Mouse (Mus musculus) midbrain, embryonic 11.5 days (tissue): ENCODE results near the gene Mrpl45. TPM values are rescaled to one million over a fixed set of nuclear protein-coding genes. Genes with fewer than 3 reads are reported as not detected.
"Not testable (repeated sequence)": the region's sequence is repeated elsewhere in the genome, so short reads cannot be mapped to it uniquely, and the experiment has no call there.

Experiments used
- ATAC-seq: fragments of 200-750 bp; cut with Nextera tagmentation; 2 replicates; pipeline ENCODE4 v1.8.0; 2017; ENCODE audit warnings: moderate TSS enrichment, moderate library complexity; ENCODE audit not compliant: low FRiP score
- DNase-seq: peaks from one replicate; pipeline ENCODE4 v3.0.0; 2015; ENCODE audit warnings: low spot score; ENCODE audit errors: missing footprints
- H3K27ac ChIP-seq: fragments of 300-500 bp; sonication (generic); 2 replicates; pipeline ENCODE4 v1.5.1; 2014; ENCODE audit warnings: low read depth, low read length
- H3K27me3 ChIP-seq: fragments of 300-500 bp; sonication (generic); 2 replicates; pipeline ENCODE4 v1.6.1; 2014; ENCODE audit warnings: mild to moderate bottlenecking, low read length, moderate library complexity, mixed read lengths; ENCODE audit not compliant: control insufficient read depth, insufficient read depth
- H3K36me3 ChIP-seq: fragments of 300-500 bp; sonication (generic); 2 replicates; pipeline ENCODE4 v1.6.1; 2014; ENCODE audit warnings: mild to moderate bottlenecking, low read length, moderate library complexity, mixed read lengths; ENCODE audit not compliant: control insufficient read depth, insufficient read depth
- H3K4me1 ChIP-seq: fragments of 300-500 bp; sonication (generic); 2 replicates; pipeline ENCODE4 v1.6.1; 2014; ENCODE audit warnings: low read length; ENCODE audit not compliant: control insufficient read depth, insufficient read depth
- H3K4me2 ChIP-seq: fragments of 300-500 bp; sonication (generic); 2 replicates; pipeline ENCODE4 v1.6.1; 2014; ENCODE audit warnings: mild to moderate bottlenecking, moderate library complexity
- H3K4me3 ChIP-seq: fragments of 300-500 bp; sonication (generic); 2 replicates; pipeline ENCODE4 v1.5.1; 2014; ENCODE audit warnings: low read depth, low read length
- H3K9ac ChIP-seq: fragments of 300-500 bp; sonication (generic); 2 replicates; pipeline ENCODE4 v1.6.1; 2014; ENCODE audit warnings: low read length
- H3K9me3 ChIP-seq: fragments of 300-500 bp; sonication (generic); 2 replicates; pipeline ENCODE4 v1.6.1; 2016; ENCODE audit warnings: low read length; ENCODE audit not compliant: control insufficient read depth
- WGBS: fragments of 180-500 bp; shearing (Covaris S2); extraction: QIAGEN DNeasy Blood & Tissue Kit; methylation state at CpG from one replicate; pipeline ENCODE4 v1.1.7; 2014; 5-methylcytosine and 5-hydroxymethylcytosine counted together
- polyA plus RNA-seq: library from polyadenylated mRNA; unstranded; fragments of >200 nt; fragmentation: Nextera tagmentation; extraction: Ambion mirVana; gene quantifications from 2 replicates; pipeline ENCODE4 v1.2.1, GENCODE M21; 2014

Mrpl45 gene
- polyA plus RNA-seq, 1 experiment from 2014 or later = 58.9 TPM

DNA sequence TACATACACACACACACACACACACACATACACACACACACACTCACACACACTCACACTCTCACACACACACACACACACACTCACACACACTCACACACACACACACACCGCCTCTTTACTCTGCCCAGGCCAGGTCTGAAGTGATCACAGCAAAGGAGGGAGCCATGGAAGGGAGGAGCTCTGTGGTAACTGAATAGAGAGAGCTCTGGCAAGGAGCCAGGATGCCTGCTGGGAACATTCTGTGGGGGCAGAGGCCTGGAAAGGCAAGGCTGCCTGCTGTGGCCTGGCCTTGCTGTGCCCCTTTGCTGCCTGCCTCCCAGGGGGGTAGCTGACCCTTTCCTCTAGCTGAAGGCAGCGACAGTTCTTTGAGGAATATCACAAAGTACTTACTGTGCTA, 34.5 kb downstream of the Mrpl45 start:
- Histone ChIP-seq H3K36me3 (no peaks in the 10 kb centered on the region), H3K4me1 (peaks cover 5% of the 10 kb centered on the region), H3K9ac (no peak overlapping the region), H3K27me3 (no peaks in the 10 kb centered on the region), H3K4me2 (no peak overlapping the region), H3K4me3 (no peak overlapping the region), H3K27ac (no peak overlapping the region), H3K9me3 (no peaks in the 10 kb centered on the region)
- ATAC-seq (0 out of 2 replicates have a peak, but pooled peaks have one; percentile 54), DNase-seq (peak; percentile 87)
- 30% methylated on average over 2 of the region's 2 CpGs for WGBS

DNA sequence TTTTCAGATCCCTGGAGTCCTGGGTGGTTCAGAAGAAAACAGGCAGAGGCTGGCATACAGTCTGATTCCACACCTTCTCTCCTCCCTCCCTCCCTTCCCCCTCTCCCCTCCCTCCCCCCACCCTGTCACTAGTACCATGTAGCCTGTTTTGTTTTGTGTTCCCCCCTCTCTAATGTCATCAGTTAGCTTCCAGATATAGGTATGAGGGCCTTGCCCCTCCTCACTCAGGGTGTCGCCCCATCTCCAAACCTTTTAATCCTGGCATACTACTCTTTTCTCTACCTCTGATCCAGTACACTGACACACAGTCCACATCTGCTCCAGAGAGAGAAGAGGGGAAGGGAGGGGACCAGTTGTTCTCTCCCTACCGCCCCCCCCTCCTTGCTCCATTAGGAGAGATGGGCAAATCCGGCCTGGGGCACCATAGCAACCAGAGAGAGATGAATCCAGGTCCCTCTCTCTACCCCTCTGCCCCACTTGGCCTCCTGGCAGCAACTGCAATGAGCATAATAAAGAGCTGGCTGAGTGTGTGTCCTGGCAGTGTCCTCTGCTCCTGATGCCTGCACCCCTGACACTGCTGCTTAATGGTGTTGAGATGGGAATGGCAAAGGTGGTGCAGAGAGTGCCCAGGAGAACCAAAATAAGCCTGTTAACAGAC, 36.6 kb downstream of the Mrpl45 start, which contains the start of gene Gpr179:
Gene Gpr179, minus strand, starts transcription at position 51 of the 658 bp plus-strand sequence.
- Histone ChIP-seq H3K27ac (no peak within 1 kb of the TSS), H3K4me3 (no peak within 1 kb of the TSS), H3K36me3 (no peaks in the 10 kb centered on the region), H3K4me1 (peaks cover 5% of the 10 kb centered on the region), H3K4me2 (no peak within 1 kb of the TSS), H3K9me3 (no peaks in the 10 kb centered on the region), H3K9ac (no peak within 1 kb of the TSS), H3K27me3 (no peaks in the 10 kb centered on the region)
- 65% methylated on average over 3 of the region's 3 CpGs for WGBS
- DNase-seq = no peak
- ATAC-seq = no peak

DNA sequence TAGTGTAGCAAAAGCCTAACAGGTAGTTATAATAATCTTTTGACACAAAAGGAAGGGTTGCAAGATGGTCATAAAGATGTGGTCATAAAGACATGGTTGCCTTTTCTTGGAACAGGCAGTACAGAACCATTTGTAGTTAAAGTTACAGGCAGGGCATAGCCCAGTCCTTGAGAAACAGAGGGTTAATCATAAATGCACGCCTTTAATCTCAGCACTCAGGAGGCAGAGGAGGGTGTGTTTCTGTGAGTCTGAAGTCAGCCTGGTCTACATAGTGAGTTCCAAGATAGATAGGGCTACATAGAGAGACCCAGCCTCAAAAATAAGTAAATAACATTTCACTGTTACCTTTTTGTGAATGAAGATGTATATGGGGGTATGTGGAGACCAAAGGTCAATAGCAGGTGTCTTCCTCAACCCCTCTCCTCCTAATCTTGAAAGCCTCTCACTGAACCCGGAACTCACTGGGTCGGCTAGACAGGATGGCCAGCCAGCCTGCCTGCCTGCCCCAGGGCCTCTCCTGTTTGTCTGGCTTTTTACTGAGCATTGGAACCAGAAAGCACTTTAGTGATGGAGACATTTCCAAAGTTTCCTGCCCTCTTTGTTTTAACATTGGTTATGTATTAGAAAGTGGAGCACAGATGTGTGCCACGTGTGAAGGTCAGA, 37.5 kb downstream of the Mrpl45 start:
- no peak overlapping the region for H3K4me2 ChIP-seq
- DNase-seq (no peak), ATAC-seq (no peak)
- H3K36me3 ChIP-seq = no peaks in the 10 kb centered on the region
- H3K4me1 ChIP-seq = peaks cover 5% of the 10 kb centered on the region
- no peak overlapping the region for H3K4me3 ChIP-seq
- no peak overlapping the region for H3K27ac ChIP-seq
- 80% methylated on average over 4 of the region's 4 CpGs for WGBS
- no peaks in the 10 kb centered on the region for H3K27me3 ChIP-seq
- H3K9ac ChIP-seq = no peak overlapping the region
- no peaks in the 10 kb centered on the region for H3K9me3 ChIP-seq

DNA sequence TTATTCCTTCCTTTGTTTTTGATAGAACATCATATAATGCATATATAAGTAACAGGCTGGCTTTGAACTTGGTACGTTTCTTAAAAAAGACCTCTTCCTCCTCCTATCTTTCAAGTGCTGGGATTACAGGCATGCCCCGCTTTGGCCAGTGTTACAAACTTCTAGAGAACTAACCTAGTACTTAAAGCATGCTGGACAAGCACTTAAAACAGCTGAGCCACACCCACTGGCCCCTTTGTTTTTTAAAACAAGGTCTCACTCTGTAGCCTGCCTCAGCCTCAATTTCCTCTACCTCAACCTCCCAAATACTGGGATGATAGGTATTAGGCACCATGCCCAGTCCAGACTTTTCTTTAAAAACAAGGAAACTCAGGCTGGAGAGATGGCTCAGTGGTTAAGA, 39.1 kb downstream of the Mrpl45 start:
- Histone ChIP-seq H3K27me3 (no peaks in the 10 kb centered on the region), H3K27ac (no peak overlapping the region), H3K36me3 (no peaks in the 10 kb centered on the region), H3K9ac (no peak overlapping the region), H3K4me3 (no peak overlapping the region), H3K9me3 (no peaks in the 10 kb centered on the region), H3K4me2 (no peak overlapping the region), H3K4me1 (peaks cover 5% of the 10 kb centered on the region)
- DNase-seq (peak; percentile 45), ATAC-seq (no peak)
- whole genome bisulfite sequencing = 81% methylated on average over 2 of the region's 2 CpGs

DNA sequence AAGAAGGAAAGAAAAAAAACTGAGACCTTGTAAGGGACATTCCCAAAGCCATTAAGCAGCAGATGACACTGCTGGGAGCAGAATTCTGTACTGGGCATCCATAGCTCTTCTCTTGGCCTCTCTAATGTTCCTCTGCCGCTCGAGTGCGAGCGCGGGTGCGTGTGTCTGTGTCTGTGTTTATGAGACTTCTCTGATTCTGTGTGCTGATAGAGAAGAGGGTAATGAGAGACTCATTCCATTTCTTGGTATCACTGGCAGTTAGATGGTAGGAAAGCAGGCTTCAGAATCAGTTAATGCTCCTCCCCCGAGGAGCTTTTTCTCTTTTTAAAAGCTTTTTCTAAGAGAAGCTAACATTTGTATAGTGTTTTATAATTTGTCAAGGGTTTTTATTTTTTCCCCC, 39.7 kb downstream of the Mrpl45 start:
- Histone ChIP-seq H3K4me2 (no peak overlapping the region), H3K36me3 (no peaks in the 10 kb centered on the region), H3K4me3 (no peak overlapping the region), H3K4me1 (peaks cover 2% of the 10 kb centered on the region), H3K9ac (no peak overlapping the region), H3K9me3 (no peaks in the 10 kb centered on the region), H3K27ac (no peak overlapping the region), H3K27me3 (no peaks in the 10 kb centered on the region)
- 92% methylated on average over 7 of the region's 7 CpGs for WGBS
- DNase-seq (no peak), ATAC-seq (no peak)

DNA sequence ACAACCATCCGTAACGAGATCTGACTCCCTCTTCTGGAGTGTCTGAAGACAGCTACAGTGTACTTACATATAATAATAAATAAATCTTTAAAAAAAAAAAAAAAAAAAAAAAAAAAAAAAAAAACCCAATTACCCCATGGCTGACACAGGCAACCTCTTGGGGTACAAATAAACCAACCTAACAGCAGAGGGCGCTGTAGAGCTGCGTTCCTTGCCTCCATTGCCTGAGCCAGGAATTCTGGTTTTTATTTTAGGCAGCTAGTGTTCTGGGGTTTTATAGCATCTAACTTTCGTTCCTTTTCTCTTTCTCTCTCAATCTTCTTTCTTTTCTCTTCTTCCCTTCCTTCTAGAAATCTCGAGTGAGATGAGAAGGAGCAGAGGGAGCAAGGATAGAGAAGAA, 42.1 kb downstream of the Mrpl45 start:
- H3K9me3 ChIP-seq, ATAC-seq, H3K4me1 ChIP-seq, H3K27me3 ChIP-seq, H3K27ac ChIP-seq, H3K9ac ChIP-seq, H3K4me3 ChIP-seq, H3K36me3 ChIP-seq, H3K4me2 ChIP-seq: not testable (repeated sequence)
- peak; percentile 94 for DNase-seq
- 12% methylated on average over 4 of the region's 6 CpGs for WGBS

DNA sequence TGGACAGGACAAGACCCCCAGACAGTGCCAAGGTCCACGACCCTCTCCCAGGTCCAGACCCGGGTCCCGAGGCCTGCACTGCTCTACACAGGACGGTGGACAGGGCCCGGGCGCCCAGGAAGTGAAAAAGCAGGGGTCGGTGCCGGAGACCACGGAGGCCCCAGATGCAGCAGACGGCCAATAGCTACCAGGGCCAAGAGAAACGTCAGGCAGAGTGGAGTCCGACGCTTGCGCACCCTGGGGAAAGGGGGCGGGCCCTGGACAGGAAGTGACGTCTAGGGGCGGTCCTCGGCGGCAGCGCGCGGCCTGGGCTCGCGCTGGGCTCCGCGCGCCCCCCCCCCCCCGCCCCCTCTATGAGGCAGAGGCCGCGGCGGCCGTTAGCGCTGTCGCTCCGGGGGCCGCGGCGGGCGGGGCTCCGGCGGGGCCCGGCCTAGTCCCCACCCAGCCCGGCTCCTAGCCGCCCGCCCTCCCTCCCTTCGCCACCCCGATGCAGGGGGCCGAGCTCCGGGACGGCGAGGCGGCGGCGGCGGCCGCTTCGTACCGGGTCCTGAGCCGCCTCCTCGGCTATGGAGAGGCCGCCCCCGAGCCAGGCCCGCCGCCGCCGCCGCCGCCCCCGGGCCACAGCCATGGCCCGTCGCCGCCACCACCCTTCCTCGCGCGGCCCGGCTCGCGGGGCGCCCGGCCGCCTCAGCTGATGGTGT, 46.6 kb downstream of the Mrpl45 start, which contains the start of gene Socs7:
Gene Socs7, plus strand, starts transcription at position 604 of the 701 bp plus-strand sequence.
- Histone ChIP-seq H3K36me3 (no peaks in the 10 kb centered on the region), H3K4me3 (peak within 1 kb of the TSS; percentile 97), H3K9me3 (no peaks in the 10 kb centered on the region), H3K4me2 (peak within 1 kb of the TSS; percentile 94), H3K27ac (peak within 1 kb of the TSS; percentile 64), H3K27me3 (no peaks in the 10 kb centered on the region), H3K9ac (peak within 1 kb of the TSS; percentile 98), H3K4me1 (peaks cover 18% of the 10 kb centered on the region)
- WGBS = under 1% methylated on average over 56 of the region's 81 CpGs
- peak; percentile 97 for ATAC-seq
- peak; percentile 99 for DNase-seq

DNA sequence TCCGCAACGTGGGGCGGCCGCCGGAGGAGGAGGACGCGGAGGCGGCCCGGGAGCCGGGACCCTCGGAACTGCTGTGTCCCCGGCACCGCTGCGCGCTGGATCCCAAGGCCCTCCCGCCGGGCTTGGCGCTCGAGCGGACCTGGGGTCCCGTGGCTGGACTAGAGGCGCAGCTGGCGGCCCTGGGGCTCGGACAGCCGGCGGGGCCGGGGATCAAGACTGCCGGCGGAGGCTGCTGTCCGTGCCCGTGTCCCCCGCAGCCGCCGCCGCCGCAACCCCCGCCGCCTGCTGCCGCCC, 47.1 kb downstream of the Mrpl45 start:
- under 1% methylated on average over 29 of the region's 39 CpGs for WGBS

More for the DNA sequence above, 47.1 kb downstream of the Mrpl45 start:
- H3K4me3 ChIP-seq = peak overlapping the region; percentile 97
- no peaks in the 10 kb centered on the region for H3K36me3 ChIP-seq
- DNase-seq = no peak
- peak overlapping the region; percentile 94 for H3K4me2 ChIP-seq
- ATAC-seq = peak; percentile 62; the same call in 1 of the 2 replicates
- no peaks in the 10 kb centered on the region for H3K27me3 ChIP-seq
- H3K27ac ChIP-seq = peak overlapping the region; percentile 64
- H3K9ac ChIP-seq = peak overlapping the region; percentile 98
- peaks cover 18% of the 10 kb centered on the region for H3K4me1 ChIP-seq
- no peaks in the 10 kb centered on the region for H3K9me3 ChIP-seq
